Mouse (Mus musculus) G1E (cell line): ENCODE data around the gene Map2k5.

Source experiments
- CTCF ChIP-seq: IDR thresholded peaks from 2 replicates; pipeline ENCODE4 v1.5.1; 2012; ENCODE audit warnings: low read depth, low read length, inconsistent platforms, mixed read lengths
- GATA1 ChIP-seq: IDR thresholded peaks from 2 replicates; pipeline ENCODE4 v1.6.1; 2012; ENCODE audit warnings: borderline replicate concordance, low read length, inconsistent platforms, mixed read lengths
- GATA2 ChIP-seq: IDR thresholded peaks from 2 replicates; pipeline ENCODE4 v1.6.1; 2012; ENCODE audit warnings: low read depth, low read length, inconsistent platforms, borderline replicate concordance
- TAL1 ChIP-seq: conservative IDR thresholded peaks from 2 replicates; pipeline ENCODE4 v1.6.1; 2012; ENCODE audit warnings: low read depth, low read length, inconsistent platforms, mixed read lengths

DNA sequence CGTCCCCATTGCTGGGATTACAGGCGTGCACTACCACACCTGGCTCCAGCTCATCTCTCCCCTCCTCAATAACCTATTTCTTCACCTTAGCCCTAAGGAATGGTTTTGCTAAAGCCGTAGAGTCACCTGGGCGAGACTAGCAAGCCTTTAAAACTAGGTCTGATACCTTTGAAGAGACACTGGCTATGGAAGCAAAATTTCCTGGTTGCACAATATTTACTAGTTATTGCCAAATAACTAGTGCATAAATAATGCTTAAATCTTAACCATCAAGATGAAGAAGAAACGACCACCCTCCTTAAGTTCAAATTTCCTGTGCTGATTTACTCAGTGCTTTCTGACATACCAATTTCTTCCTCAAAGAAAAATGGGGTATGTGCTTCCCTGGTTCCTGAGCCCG, 244.0 kb downstream of the Map2k5 start:
- TF ChIP-seq CTCF (no peak), GATA2 (no peak), TAL1 (no peak), GATA1 (no peak)
